Mouse (Mus musculus) megakaryocyte, embryonic 14.5 days (primary cell): Measurements from ENCODE around the gene AI661453. TPM values are rescaled to one million over a fixed set of nuclear protein-coding genes. Genes with fewer than 3 reads are reported as not detected.

Source experiments
- H3K27me3 ChIP-seq: replicated peaks from 2 replicates; pipeline ENCODE3; 2012; ENCODE audit warnings: inconsistent platforms
- H3K36me3 ChIP-seq: replicated peaks from 2 replicates; pipeline ENCODE3; 2012; ENCODE audit warnings: low read length, inconsistent platforms, mixed read lengths
- H3K4me1 ChIP-seq: 2 replicates; pipeline ENCODE4 v1.6.1; 2012; ENCODE audit warnings: inconsistent platforms
- H3K4me3 ChIP-seq: replicated peaks from 2 replicates; pipeline ENCODE3; 2012; ENCODE audit warnings: moderate library complexity, mild to moderate bottlenecking, inconsistent platforms
- H3K9me3 ChIP-seq: 2 replicates; pipeline ENCODE4 v1.6.1; 2012; ENCODE audit warnings: inconsistent platforms
- FLI1 ChIP-seq: IDR thresholded peaks from 2 replicates; pipeline ENCODE4 v1.6.1; 2012; ENCODE audit warnings: low read length, inconsistent platforms, mixed read lengths
- GATA1 ChIP-seq: IDR thresholded peaks from 3 replicates; pipeline ENCODE4 v1.6.1; 2012; ENCODE audit warnings: mixed read lengths, low read length, inconsistent platforms, borderline replicate concordance
- polyA plus RNA-seq: library from polyadenylated mRNA; stranded (reverse); fragments of >175 nt; gene quantifications from 2 replicates; pipeline ENCODE4 v1.2.3, GENCODE M21; 2012; ENCODE audit warnings: low replicate concordance; ENCODE audit not compliant: insufficient read depth

The AI661453 gene
- polyA plus RNA-seq, 1 experiment, result 0.48 TPM

DNA sequence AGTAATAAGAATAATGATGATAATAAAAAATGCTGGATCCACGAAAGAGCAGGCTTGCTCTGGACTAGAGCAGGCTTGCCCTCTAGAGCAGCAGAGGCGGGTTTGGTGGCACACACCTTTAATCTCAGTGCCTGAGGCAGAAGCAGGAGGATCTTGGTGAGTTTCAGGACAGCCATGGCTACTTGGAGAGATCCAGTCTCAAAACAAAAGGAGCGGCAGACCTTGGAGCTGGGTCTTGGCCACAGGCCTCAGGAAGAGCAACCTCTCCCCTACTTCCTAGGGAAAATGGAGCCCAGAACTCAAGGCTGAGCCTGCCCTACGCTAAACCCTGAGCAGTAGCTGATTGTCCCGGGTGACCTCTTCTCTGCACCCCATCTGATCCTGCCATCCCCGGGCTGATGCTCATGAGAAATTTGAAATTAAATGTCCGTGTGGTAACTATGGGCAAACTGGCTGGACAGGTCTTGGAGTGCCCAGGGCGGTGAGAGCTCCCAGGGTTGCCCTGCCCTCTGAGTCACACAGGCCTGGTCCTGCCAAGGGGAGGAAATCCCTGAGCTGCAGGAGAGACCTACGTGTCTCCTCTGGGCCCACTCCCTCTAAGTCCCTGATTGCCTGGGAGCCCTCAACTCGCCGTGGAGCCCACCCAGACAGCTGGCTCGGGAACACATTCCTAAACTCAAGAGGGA, 14.6 kb downstream of the AI661453 start:
- Histone ChIP-seq H3K9me3 (no peaks in the 10 kb centered on the region), H3K36me3 (no peaks in the 10 kb centered on the region), H3K4me1 (peaks cover 59% of the 10 kb centered on the region), H3K27me3 (peaks cover 20% of the 10 kb centered on the region), H3K4me3 (no peak overlapping the region)
- TF ChIP-seq GATA1 (no peak), FLI1 (no peak)

DNA sequence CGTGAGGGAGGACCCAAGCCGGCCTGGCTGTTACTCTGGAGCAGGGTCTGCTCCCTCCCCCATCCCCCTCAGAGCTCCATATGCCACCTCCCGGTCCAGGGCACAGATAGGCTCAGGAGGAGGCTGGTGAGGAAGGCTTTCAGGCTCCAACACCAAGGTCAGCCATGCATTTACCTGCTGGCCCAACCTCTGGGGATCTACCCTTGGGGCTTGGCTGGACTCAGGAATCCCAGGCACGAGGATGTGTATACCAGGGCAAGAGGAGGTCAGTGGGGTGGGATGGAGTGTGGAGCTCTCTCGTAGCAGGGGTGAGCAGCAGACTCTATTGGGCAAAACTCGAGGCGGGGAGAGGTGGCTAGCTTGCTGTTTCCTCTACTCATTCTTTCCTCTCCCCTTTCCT, 16.5 kb downstream of the AI661453 start:
- TF ChIP-seq GATA1 (no peak), FLI1 (no peak)
- H3K27me3 ChIP-seq, result peaks cover 24% of the 10 kb centered on the region
- no peak overlapping the region for H3K4me3 ChIP-seq
- H3K36me3 ChIP-seq, result no peaks in the 10 kb centered on the region
- peaks cover 54% of the 10 kb centered on the region for H3K4me1 ChIP-seq
- H3K9me3 ChIP-seq, result no peaks in the 10 kb centered on the region

DNA sequence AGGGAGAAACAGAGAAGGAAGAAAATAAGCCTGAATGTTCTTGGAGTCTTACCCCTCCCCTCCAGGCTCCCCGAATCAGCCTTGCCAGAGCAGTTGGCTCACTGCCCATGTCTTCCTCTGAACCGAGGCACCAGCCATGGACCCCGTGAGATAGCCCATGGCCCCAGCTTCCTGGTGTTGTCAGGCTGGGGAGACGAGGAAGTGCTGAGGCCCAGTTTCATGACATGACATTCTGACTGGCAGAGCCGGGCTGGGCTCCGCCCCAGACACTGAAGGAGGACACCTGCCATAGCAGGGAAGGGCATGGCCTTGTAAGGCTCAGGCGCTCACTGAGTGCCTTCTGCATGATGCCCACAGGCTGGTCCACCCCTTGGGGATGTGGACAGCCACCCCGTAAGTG, 18.3 kb downstream of the AI661453 start:
- Histone ChIP-seq H3K4me1 (peaks cover 52% of the 10 kb centered on the region), H3K9me3 (no peaks in the 10 kb centered on the region), H3K27me3 (peaks cover 20% of the 10 kb centered on the region), H3K4me3 (peak overlapping the region; percentile 24), H3K36me3 (no peaks in the 10 kb centered on the region)
- no peak for TF ChIP-seq GATA1
- no peak for TF ChIP-seq FLI1

DNA sequence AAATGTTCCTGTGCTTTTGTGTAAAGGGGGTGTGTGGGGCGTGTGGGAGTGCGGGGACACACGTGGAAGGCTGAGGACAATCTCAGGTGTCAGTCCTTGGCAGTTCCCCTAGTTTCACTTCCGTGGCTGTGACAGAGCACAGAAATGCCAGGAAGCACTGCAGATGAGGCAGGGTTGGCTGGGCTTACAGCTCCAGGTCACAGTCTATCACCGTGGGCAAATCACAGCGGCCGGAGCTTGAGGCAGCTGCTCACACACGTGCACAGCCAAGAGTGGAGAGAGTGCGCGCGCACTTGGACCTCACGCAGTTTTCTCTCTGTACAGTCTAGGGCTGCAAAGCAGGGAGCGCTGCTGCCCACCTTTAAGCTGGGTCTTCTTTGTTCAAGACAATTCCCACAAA, 21.9 kb downstream of the AI661453 start:
- TF ChIP-seq FLI1 (no peak), GATA1 (no peak)
- H3K27me3 ChIP-seq, result peaks cover 28% of the 10 kb centered on the region
- H3K9me3 ChIP-seq, result no peaks in the 10 kb centered on the region
- H3K36me3 ChIP-seq, result no peaks in the 10 kb centered on the region
- H3K4me1 ChIP-seq, result peaks cover 36% of the 10 kb centered on the region
- no peak overlapping the region for H3K4me3 ChIP-seq

DNA sequence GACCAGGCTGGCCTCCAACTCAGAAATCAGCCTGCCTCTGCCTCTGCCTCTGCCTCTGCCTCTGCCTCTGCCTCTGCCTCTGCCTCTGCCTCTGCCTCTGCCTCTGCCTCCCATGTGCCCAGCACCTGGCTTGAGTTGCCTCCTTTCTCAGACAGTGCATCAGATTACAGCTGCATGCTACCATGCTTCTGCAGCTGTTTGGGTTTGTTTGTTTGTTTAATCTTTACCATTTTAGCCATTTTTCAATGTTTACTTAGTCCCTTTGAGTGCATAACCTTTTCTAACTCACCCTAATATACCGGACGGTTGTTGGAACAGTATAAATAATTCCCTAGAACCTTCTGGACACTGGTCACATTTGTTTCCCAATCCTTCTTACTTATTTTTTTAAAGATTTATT, 22.5 kb downstream of the AI661453 start:
- H3K36me3 ChIP-seq, result no peaks in the 10 kb centered on the region
- TF ChIP-seq FLI1 (no peak), GATA1 (no peak)
- H3K27me3 ChIP-seq, result peaks cover 30% of the 10 kb centered on the region
- peaks cover 30% of the 10 kb centered on the region for H3K4me1 ChIP-seq
- no peaks in the 10 kb centered on the region for H3K9me3 ChIP-seq
- no peak overlapping the region for H3K4me3 ChIP-seq

DNA sequence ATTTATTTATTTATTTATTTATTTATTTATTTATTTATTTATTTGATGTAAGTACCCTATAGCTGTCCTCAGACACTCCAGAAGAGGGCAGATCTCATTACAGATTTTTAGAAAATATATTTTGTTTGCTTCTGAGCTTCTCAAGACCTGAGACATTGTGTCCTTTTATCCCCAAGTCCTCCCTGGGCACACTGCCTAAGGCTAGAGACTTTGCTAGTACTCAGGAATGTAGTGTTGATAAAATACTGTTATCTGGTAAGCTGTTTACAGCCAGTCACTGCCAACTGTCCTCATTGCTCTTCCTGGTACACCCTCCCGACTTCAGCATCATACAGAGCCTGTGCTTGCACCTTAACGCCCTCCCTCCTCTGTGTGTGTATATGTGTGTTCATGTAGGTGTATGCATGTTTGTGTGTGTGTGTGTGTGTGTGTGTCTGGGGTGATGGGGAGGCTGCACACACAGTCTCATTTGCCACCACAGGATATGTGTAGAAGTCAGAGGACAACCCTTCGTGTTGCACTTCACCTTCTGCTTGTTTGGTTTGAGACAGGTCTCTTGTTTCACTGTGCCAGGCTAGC, 23.0 kb downstream of the AI661453 start:
- Histone ChIP-seq H3K4me3 (peak overlapping the region; percentile 12), H3K4me1 (peaks cover 27% of the 10 kb centered on the region), H3K27me3 (peaks cover 35% of the 10 kb centered on the region), H3K36me3 (no peaks in the 10 kb centered on the region), H3K9me3 (no peaks in the 10 kb centered on the region)
- TF ChIP-seq GATA1, result no peak

DNA sequence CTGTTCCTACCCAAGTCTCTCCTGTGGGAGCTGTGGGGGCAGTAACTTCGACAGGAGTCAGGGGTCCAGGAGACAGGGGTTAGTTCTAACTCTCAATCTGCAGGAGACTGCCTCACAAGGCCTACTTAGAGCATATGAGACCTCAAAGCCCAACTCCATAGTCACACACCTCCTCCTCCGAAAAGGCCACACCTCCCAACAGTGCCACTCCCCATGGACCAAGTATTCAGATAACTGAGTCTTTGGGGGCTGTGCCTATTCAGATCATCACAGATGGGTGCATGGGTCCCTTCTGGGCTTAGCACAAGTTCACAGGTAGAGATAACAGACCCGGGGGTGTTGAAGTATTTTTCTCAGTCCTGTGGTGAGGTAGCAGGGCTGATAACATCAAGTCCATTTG, 25.3 kb downstream of the AI661453 start:
- no peak overlapping the region for H3K4me3 ChIP-seq
- TF ChIP-seq GATA1 (no peak), FLI1 (no peak)
- peaks cover 14% of the 10 kb centered on the region for H3K4me1 ChIP-seq
- no peaks in the 10 kb centered on the region for H3K9me3 ChIP-seq
- no peaks in the 10 kb centered on the region for H3K36me3 ChIP-seq
- H3K27me3 ChIP-seq, result peaks cover 52% of the 10 kb centered on the region

DNA sequence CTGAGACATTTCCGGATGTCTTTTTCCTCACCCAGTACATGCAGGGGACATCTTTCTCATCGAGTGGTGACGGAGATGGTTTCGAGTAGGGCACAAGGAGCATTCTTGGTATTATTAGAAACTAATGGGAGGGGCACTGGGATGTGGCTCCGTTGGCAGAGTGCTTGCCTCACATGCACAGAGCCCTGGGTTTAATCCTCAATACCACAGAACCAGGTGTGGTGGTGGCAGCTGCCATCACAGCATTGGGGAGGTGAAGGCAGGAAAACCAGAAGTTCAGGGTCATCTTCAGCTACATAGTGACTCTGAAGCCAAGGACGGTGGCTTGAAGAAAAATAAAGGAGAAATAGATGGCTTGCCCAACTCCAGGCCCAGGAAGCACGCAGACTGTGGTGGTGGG, 25.8 kb downstream of the AI661453 start:
- Histone ChIP-seq H3K36me3 (no peaks in the 10 kb centered on the region), H3K9me3 (no peaks in the 10 kb centered on the region), H3K27me3 (peaks cover 54% of the 10 kb centered on the region), H3K4me3 (no peak overlapping the region), H3K4me1 (peaks cover 11% of the 10 kb centered on the region)
- TF ChIP-seq FLI1 (no peak), GATA1 (no peak)

DNA sequence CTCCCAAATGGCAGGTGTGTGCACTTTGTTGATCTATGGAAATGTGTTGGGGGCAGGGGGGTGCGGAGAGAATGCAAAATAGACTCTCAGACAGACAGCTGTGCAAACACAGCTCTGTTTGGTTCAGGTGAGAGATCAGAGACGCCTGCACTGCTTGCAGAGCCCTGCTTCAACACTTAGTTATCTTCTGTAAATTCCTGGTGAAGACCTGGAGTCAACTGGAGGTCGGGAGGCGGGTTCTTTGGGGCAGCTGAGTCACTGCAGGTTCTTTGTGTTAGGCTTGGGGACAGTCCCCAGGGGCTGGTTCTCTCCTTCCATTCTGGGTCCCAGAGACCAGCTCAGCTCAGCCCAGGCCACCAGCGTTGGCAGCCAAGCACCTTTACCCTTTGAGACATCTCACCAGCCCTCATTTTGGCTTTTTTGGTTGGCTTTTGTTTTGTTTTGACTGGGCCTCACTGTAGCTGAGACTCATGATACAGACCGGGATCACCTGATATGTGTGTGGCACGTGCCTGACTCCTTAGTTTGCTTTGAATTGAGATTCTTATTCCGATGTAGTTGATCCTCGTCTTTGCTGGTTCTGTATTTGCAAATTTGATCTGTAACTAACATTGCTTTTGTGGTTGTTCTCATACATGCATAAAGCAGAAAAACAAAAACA, 26.4 kb downstream of the AI661453 start:
- Histone ChIP-seq H3K4me3 (no peak overlapping the region), H3K27me3 (peaks cover 61% of the 10 kb centered on the region), H3K36me3 (no peaks in the 10 kb centered on the region), H3K9me3 (no peaks in the 10 kb centered on the region), H3K4me1 (peaks cover 11% of the 10 kb centered on the region)
- TF ChIP-seq GATA1, result no peak

DNA sequence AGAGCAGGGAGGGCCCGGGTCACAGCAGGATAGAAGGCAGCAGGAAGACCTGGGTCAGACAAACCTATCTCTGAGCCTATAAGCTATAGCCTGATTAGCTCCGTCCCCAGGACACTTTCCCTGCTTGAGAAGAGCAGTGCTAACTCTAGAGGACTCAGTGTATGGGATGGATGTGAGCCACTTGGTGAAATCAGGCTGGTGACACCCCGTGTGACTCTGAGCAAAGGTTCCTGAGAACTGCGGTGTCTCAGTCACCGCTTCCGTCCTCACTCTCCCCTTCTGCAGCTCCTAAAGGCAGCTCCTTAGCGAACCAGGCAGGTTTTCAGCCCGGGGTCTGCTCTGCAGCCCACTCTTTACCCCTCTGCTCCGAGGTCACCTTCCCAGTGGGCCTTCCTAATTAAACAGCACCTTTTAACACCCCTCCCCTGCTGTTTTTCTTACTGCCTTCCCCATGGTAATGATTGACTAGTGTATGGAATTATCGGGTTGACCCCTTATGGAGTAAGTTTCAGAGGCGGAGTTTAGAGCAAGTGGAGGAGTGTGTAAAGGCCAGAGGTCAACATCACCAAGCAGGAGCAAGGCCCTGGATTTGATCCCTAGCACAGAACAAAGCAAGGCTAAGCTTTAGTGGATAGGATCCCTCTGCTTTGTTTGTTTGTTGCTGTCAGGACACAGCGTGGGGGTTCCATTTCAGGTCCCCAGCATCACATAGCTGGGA, 28.0 kb downstream of the AI661453 start:
- Histone ChIP-seq H3K27me3 (peaks cover 73% of the 10 kb centered on the region), H3K9me3 (0 out of 2 replicates have a peak, but pooled peaks cover 2% of the 10 kb centered on the region), H3K4me1 (peaks cover 9% of the 10 kb centered on the region), H3K36me3 (no peaks in the 10 kb centered on the region), H3K4me3 (no peak overlapping the region)
- TF ChIP-seq GATA1 (no peak), FLI1 (no peak)
